Mouse (Mus musculus): Measurements from ENCODE around the gene Poldip3. TPM values are rescaled to one million over a fixed set of nuclear protein-coding genes. Genes with fewer than 3 reads are reported as not detected.

Gene Poldip3
- polyA plus RNA-seq, 1 experiment = 108 TPM

GRCm38 (mm10) chr15:83157667-83158064 is 8.5 kb upstream of the Poldip3 start:
- TF ChIP-seq MYOG (IDR thresholded peaks at IDR 0.05; ENCODE audit: control insufficient read depth, extremely low read depth, insufficient read length) (no peak), CTCF (IDR thresholded peaks at IDR 0.05; ENCODE audit: control insufficient read depth, insufficient read depth, insufficient read length) (no peak), USF1 (IDR thresholded peaks at IDR 0.05; ENCODE audit: low read depth) (no peak), CEBPB (IDR thresholded peaks at IDR 0.05; ENCODE audit: low read depth) (no peak), MAX (IDR thresholded peaks at IDR 0.05) (no peak), FOSL1 (IDR thresholded peaks at IDR 0.05; ENCODE audit: insufficient read depth, low read length, poor library complexity, severe bottlenecking) (no peak), MYOD1 (IDR thresholded peaks at IDR 0.05; ENCODE audit: control insufficient read depth, insufficient read length, low read depth) (no peak)

GRCm38 (mm10) chr15:83156929-83157666 is 7.9 kb upstream of the Poldip3 start:
- peaks cover 8% of the 10 kb centered on the region for H3K79me2 ChIP-seq (ENCODE audit: control insufficient read depth, insufficient read depth)
- peak overlapping the region; percentile 39 for H3ac ChIP-seq (ENCODE audit: control insufficient read depth, insufficient read length, low read depth)
- H3K27me3 ChIP-seq (ENCODE audit: control insufficient read depth, insufficient read depth, insufficient read length) = no peaks in the 10 kb centered on the region
- H3K36me3 ChIP-seq (ENCODE audit: control insufficient read depth, insufficient read depth) = peaks cover 72% of the 10 kb centered on the region
- peaks cover 2% of the 10 kb centered on the region for H3K79me3 ChIP-seq (ENCODE audit: low read depth)
- H3K4me3 ChIP-seq (ENCODE audit: insufficient read depth, poor library complexity, severe bottlenecking) = no peak overlapping the region
- TF ChIP-seq USF1 (IDR thresholded peaks at IDR 0.05; ENCODE audit: low read depth) = peak; percentile 65
- TF ChIP-seq CTCF (IDR thresholded peaks at IDR 0.05; ENCODE audit: control insufficient read depth, insufficient read depth, insufficient read length) = peak; percentile 97
- peak; percentile 66 for TF ChIP-seq CEBPB (IDR thresholded peaks at IDR 0.05; ENCODE audit: low read depth)
- TF ChIP-seq MYOG (IDR thresholded peaks at IDR 0.05; ENCODE audit: control insufficient read depth, extremely low read depth, insufficient read length) = no peak
- peak; percentile 26 for TF ChIP-seq MYOD1 (IDR thresholded peaks at IDR 0.05; ENCODE audit: control insufficient read depth, insufficient read length, low read depth)
- TF ChIP-seq FOSL1 (IDR thresholded peaks at IDR 0.05; ENCODE audit: insufficient read depth, low read length, poor library complexity, severe bottlenecking) = peak; percentile 97
- TF ChIP-seq MAX (IDR thresholded peaks at IDR 0.05) = peak; percentile 100

More at GRCm38 (mm10) chr15:83157667-83158064, 8.5 kb upstream of the Poldip3 start:
- Histone ChIP-seq H3K36me3 (ENCODE audit: control insufficient read depth, insufficient read depth) (peaks cover 78% of the 10 kb centered on the region), H3K27me3 (ENCODE audit: control insufficient read depth, insufficient read depth, insufficient read length) (no peaks in the 10 kb centered on the region), H3K4me3 (ENCODE audit: insufficient read depth, poor library complexity, severe bottlenecking) (no peak overlapping the region), H3ac (ENCODE audit: control insufficient read depth, insufficient read length, low read depth) (peak overlapping the region; percentile 55), H3K79me2 (ENCODE audit: control insufficient read depth, insufficient read depth) (peaks cover 12% of the 10 kb centered on the region), H3K79me3 (ENCODE audit: low read depth) (peaks cover 2% of the 10 kb centered on the region)

GRCm38 (mm10) chr15:83155672-83156419 is 6.7 kb upstream of the Poldip3 start:
- peaks cover 65% of the 10 kb centered on the region for H3K36me3 ChIP-seq (ENCODE audit: control insufficient read depth, insufficient read depth)
- TF ChIP-seq MYOD1 (IDR thresholded peaks at IDR 0.05; ENCODE audit: control insufficient read depth, insufficient read length, low read depth) = no peak
- no peak for TF ChIP-seq MYOG (IDR thresholded peaks at IDR 0.05; ENCODE audit: control insufficient read depth, extremely low read depth, insufficient read length)
- no peak for TF ChIP-seq USF1 (IDR thresholded peaks at IDR 0.05; ENCODE audit: low read depth)
- TF ChIP-seq CEBPB (IDR thresholded peaks at IDR 0.05; ENCODE audit: low read depth) = no peak
- TF ChIP-seq CTCF (IDR thresholded peaks at IDR 0.05; ENCODE audit: control insufficient read depth, insufficient read depth, insufficient read length) = no peak
- TF ChIP-seq MAX (IDR thresholded peaks at IDR 0.05) = no peak
- TF ChIP-seq FOSL1 (IDR thresholded peaks at IDR 0.05; ENCODE audit: insufficient read depth, low read length, poor library complexity, severe bottlenecking) = no peak
- H3K27me3 ChIP-seq (ENCODE audit: control insufficient read depth, insufficient read depth, insufficient read length) = no peaks in the 10 kb centered on the region
- peak overlapping the region; percentile 22 for H3ac ChIP-seq (ENCODE audit: control insufficient read depth, insufficient read length, low read depth)
- no peak overlapping the region for H3K4me3 ChIP-seq (ENCODE audit: insufficient read depth, poor library complexity, severe bottlenecking)
- H3K79me2 ChIP-seq (ENCODE audit: control insufficient read depth, insufficient read depth) = peaks cover 8% of the 10 kb centered on the region
- H3K79me3 ChIP-seq (ENCODE audit: low read depth) = peaks cover 2% of the 10 kb centered on the region

GRCm38 (mm10) chr15:83154309-83154708 is 5.1 kb upstream of the Poldip3 start:
- Histone ChIP-seq H3K4me3 (ENCODE audit: insufficient read depth, poor library complexity, severe bottlenecking) (no peak overlapping the region), H3K36me3 (ENCODE audit: control insufficient read depth, insufficient read depth) (peaks cover 50% of the 10 kb centered on the region), H3K79me3 (ENCODE audit: low read depth) (peaks cover 2% of the 10 kb centered on the region), H3ac (ENCODE audit: control insufficient read depth, insufficient read length, low read depth) (no peak overlapping the region), H3K27me3 (ENCODE audit: control insufficient read depth, insufficient read depth, insufficient read length) (no peaks in the 10 kb centered on the region), H3K79me2 (ENCODE audit: control insufficient read depth, insufficient read depth) (peaks cover 8% of the 10 kb centered on the region)
- TF ChIP-seq MYOG (IDR thresholded peaks at IDR 0.05; ENCODE audit: control insufficient read depth, extremely low read depth, insufficient read length) = no peak
- no peak for TF ChIP-seq CEBPB (IDR thresholded peaks at IDR 0.05; ENCODE audit: low read depth)

- Histone ChIP-seq H3K36me3 (ENCODE audit: control insufficient read depth, insufficient read depth) (peaks cover 45% of the 10 kb centered on the region), H3K79me3 (ENCODE audit: low read depth) (peaks cover 31% of the 10 kb centered on the region), H3ac (ENCODE audit: control insufficient read depth, insufficient read length, low read depth) (no peak overlapping the region), H3K4me3 (ENCODE audit: insufficient read depth, poor library complexity, severe bottlenecking) (no peak overlapping the region), H3K27me3 (ENCODE audit: control insufficient read depth, insufficient read depth, insufficient read length) (no peaks in the 10 kb centered on the region), H3K79me2 (ENCODE audit: control insufficient read depth, insufficient read depth) (peaks cover 38% of the 10 kb centered on the region)
- TF ChIP-seq FOSL1 (IDR thresholded peaks at IDR 0.05; ENCODE audit: insufficient read depth, low read length, poor library complexity, severe bottlenecking) = no peak
- no peak for TF ChIP-seq MYOG (IDR thresholded peaks at IDR 0.05; ENCODE audit: control insufficient read depth, extremely low read depth, insufficient read length)
- no peak for TF ChIP-seq MAX (IDR thresholded peaks at IDR 0.05)
- TF ChIP-seq USF1 (IDR thresholded peaks at IDR 0.05; ENCODE audit: low read depth) = no peak
- TF ChIP-seq CEBPB (IDR thresholded peaks at IDR 0.05; ENCODE audit: low read depth) = no peak
- TF ChIP-seq CTCF (IDR thresholded peaks at IDR 0.05; ENCODE audit: control insufficient read depth, insufficient read depth, insufficient read length) = no peak
These were observed 1.5 kb upstream of the Poldip3 start for GRCm38 (mm10) chr15:83150694-83151093.
